Mouse (Mus musculus): Measurements from ENCODE around the gene Prmt9. TPM values are rescaled to one million over a fixed set of nuclear protein-coding genes. Genes with fewer than 3 reads are reported as not detected.

Prmt9 gene
- 4.2 TPM for polyA plus RNA-seq (2015; fragmentation: Illumina TruSeq; extraction: RNeasy Lipid Tissue Mini Kit (QIAGEN cat#74804); ENCODE audit: insufficient read depth, low read depth, low replicate concordance)

GRCm38 (mm10) chr8:77549121-77549706 lies at the start of gene Prmt9:
Gene Prmt9, plus strand, starts transcription at chr8:77549397.

GRCm38 (mm10) chr8:77517301-77518200 lies 31.6 kb upstream of the Prmt9 start, which contains the start of gene Arhgap10:
Gene Arhgap10, minus strand, starts transcription at chr8:77517953.

GRCm38 (mm10) chr8:77610374-77610969 lies 61.3 kb downstream of the Prmt9 start, which contains the start of gene Tmem184c:
Gene Tmem184c, minus strand, starts transcription at chr8:77610698.

Other genes with a start within 250 kb of the Prmt9 start
- 4.7 TPM for gene Arhgap10, start 31.4 kb upstream of the Prmt9 start, polyA plus RNA-seq (2015; fragmentation: Illumina TruSeq; extraction: RNeasy Lipid Tissue Mini Kit (QIAGEN cat#74804); ENCODE audit: insufficient read depth, low read depth, low replicate concordance)
- 5.0 TPM for gene Tmem184c, start 61.3 kb downstream of the Prmt9 start, polyA plus RNA-seq (2015; fragmentation: Illumina TruSeq; extraction: RNeasy Lipid Tissue Mini Kit (QIAGEN cat#74804); ENCODE audit: insufficient read depth, low read depth, low replicate concordance)
- gene Ednra, start 175.1 kb downstream of the Prmt9 start, polyA plus RNA-seq (2015; fragmentation: Illumina TruSeq; extraction: RNeasy Lipid Tissue Mini Kit (QIAGEN cat#74804); ENCODE audit: insufficient read depth, low read depth, low replicate concordance) = 2.1 TPM

Data from pancreas, adult 10 weeks (tissue).